Mouse (Mus musculus): ENCODE measurements around the gene Ermp1. TPM values are rescaled to one million over a fixed set of nuclear protein-coding genes. Genes with fewer than 3 reads are reported as not detected.

Ermp1 gene
- 28.2 TPM for polyA plus RNA-seq (2014; fragmentation: Illumina TruSeq; extraction: RNeasy Lipid Tissue Mini Kit (QIAGEN cat#74804); ENCODE audit: low read depth, low replicate concordance)

DNA sequence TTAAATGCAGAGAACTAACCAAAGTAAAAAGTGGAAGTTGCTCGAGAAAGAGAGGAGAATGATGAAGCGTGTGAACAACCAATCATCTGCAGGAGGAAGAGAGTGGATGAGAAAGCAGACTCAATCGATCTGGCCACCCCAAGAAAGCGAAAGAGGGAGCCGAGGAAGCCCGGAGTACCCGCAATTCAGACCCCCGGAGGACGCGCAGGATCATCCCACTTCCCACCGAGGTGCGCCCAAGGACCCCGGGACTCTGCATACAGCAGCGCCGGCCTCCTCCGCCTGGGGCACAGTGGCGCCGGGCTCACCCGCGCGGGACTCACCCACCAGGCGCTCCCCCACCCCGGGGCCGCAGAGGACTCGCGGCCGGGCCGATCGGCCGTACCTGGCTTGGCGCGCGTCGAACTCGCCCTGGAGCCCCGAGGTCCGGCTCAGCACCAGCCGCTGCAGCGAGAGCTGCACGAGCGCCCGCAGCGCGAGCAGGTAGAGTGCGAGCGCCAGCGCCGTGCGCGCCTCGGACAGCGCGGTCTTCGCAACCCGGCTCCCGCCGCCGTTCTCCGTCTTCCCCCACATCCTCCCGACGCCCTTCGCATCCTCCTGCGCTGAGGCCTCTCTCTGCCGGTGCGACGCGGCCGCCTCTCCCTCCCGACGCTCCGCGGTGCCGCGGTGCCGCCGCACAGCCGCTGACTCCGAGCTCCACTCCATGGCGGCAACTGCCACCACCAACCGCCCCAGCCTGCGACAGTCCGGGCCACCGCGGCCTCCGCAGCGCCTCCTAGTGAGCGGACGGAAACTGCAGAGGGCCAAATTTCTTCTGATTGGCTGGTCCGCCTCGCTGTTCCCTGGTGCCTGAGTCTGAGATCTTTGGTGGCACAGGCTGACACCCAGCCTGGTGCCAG lies at the start of gene Ermp1:
Gene Ermp1, minus strand, starts transcription at position 765 of the 899 bp plus-strand sequence.

GRCm38 (mm10) chr19:29697245-29697874 lies 49.1 kb upstream of the Ermp1 start, which contains the start of gene Mlana:
TSS of gene Mlana (plus strand) at chr19:29697824.

Other genes starting within 250 kb of the Ermp1 start
- 0.70 TPM for gene Pdcd1lg2, start 237.5 kb downstream of the Ermp1 start, polyA plus RNA-seq (2014; fragmentation: Illumina TruSeq; extraction: RNeasy Lipid Tissue Mini Kit (QIAGEN cat#74804); ENCODE audit: low read depth, low replicate concordance)
- gene Ric1, start 126.1 kb downstream of the Ermp1 start, polyA plus RNA-seq (2014; fragmentation: Illumina TruSeq; extraction: RNeasy Lipid Tissue Mini Kit (QIAGEN cat#74804); ENCODE audit: low read depth, low replicate concordance): 14.3 TPM
- gene Mlana, start 49.4 kb upstream of the Ermp1 start, polyA plus RNA-seq (2014; fragmentation: Illumina TruSeq; extraction: RNeasy Lipid Tissue Mini Kit (QIAGEN cat#74804); ENCODE audit: low read depth, low replicate concordance): not detected
- 82.2 TPM for gene 9930021J03Rik, start 157.6 kb upstream of the Ermp1 start, polyA plus RNA-seq (2014; fragmentation: Illumina TruSeq; extraction: RNeasy Lipid Tissue Mini Kit (QIAGEN cat#74804); ENCODE audit: low read depth, low replicate concordance)
- 12.5 TPM for gene Ranbp6, start 164.6 kb upstream of the Ermp1 start, polyA plus RNA-seq (2014; fragmentation: Illumina TruSeq; extraction: RNeasy Lipid Tissue Mini Kit (QIAGEN cat#74804); ENCODE audit: low read depth, low replicate concordance)